Mouse (Mus musculus) cerebellum, postnatal 14 days (tissue): ENCODE measurements around the gene Olfr568.

Experiments
- DNase-seq, 2 experiments: peaks; one replicate each; pipeline ENCODE4 v3.0.0; 2021; ENCODE audit warnings: mixed read lengths in 2 of 2

Gene Olfr568

DNA sequence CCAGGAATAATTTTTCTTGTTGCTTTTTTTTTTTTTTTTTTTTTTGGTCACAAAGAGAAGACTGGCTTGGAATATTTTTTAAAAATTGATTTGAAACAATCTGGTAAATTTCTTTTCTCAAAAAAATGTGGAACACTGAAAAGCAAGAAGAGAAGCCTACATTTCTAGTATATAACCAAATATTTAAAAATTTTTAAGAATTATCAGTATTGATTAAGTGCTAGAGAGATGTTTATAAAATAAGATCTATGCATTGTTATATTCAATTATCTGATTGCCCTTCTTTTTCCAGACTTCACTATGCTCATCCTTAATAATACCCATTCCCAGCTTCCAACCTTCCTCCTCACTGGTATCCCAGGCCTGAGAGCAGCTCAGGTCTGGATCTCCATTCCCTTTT, at the start of gene Olfr568:
Olfr568 (plus strand) TSS at position 301 of the 400 bp plus-strand sequence.
- no peak for DNase-seq

- DNase-seq: no peak
Observed at GRCm38 (mm10) chr7:102855807-102856206, 21.1 kb upstream of the Olfr568 start.

DNA sequence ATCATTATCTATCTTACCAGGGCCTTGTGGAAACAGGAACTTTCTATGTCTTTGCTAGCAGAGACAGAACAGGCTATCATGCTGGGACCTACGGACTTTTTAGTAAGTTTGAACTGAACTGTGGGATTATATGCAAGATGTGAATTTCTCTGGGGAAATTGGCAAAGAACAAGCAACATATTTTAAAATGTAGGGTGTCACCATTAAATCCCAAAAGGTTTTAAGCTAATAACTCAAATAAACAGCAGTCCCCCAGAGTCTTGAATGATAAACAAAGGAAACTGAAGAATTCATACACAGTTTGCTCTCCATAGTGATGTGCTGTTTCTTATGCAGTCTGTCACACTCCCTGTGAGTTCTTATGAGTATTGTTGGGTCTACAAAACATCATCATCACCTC, 18.3 kb upstream of the Olfr568 start, which contains the start of gene Olfr566:
Olfr566 (minus strand) TSS at position 101 of the 400 bp plus-strand sequence.
- no peak for DNase-seq

- DNase-seq: no peak
Observed at GRCm38 (mm10) chr7:102890782-102891181, 13.9 kb downstream of the Olfr568 start, which contains the start of gene Olfr569. Olfr569 (minus strand) TSS chr7:102890882.

- no peak for DNase-seq
Observed at GRCm38 (mm10) chr7:102915261-102915660, 38.3 kb downstream of the Olfr568 start.

GRCm38 (mm10) chr7:102916405-102916804, 39.5 kb downstream of the Olfr568 start:
- DNase-seq: no peak

DNA sequence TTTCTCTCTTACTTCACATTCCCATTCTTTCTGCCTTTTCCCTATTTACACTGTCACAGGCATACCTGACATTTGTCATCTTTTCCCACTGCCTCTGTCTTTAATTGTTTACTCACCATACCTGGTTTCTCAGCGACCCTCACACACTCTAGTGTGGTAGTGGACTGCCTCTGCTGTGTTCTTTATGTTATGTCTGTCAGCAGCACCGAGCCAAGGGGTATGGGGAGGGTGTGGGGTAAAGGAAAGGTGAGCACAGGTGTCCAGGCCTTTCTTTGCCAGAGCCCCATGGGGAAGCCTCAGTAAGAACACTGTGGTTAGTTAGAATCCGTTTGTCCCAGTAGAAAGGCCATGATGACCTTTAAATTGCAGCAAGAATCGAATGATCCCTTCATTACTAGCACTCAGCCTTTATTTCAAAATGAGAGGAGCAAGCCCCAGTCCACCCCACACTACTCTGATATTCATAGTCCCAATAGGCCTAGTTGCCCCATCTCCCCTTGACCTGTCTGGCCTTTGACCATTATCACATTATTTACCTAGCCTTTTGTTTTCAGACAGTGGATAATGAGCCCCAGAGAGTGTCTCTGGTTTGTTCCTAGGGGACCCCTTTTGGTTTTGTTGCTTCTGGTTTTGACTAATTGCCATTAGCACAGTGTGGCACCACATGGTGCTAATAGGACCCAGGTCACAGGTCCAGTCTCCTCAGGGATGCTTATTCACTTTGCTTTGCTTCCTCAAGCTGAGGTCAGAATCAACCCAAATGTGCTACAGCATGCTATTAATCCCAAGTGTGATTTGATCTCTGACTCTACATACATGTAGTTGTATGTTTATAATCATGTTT, 40.3 kb downstream of the Olfr568 start, which contains the start of gene Olfr571:
Olfr571 (minus strand) TSS at position 505 of the 844 bp plus-strand sequence.
- no peak for DNase-seq

DNA sequence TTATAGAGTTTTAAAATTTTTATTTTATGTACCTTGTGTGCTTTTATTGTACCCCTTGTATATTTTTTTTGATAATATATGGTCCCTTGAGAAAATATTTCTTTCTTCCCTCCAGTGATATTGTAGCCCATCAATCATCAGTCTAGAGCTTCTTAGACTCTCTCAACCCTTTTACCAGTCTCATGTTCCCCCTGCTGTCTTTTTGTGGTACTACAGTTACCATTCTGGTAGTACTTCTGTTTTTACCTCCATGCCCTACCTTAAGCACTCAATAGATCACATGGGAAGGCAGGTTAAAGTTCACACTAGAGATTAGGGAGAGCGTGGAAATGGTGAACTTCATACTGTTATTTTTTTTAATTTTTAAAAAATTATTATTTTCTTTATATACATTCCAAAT, 42.7 kb downstream of the Olfr568 start:
- peak; percentile 67 to 69 for DNase-seq

DNA sequence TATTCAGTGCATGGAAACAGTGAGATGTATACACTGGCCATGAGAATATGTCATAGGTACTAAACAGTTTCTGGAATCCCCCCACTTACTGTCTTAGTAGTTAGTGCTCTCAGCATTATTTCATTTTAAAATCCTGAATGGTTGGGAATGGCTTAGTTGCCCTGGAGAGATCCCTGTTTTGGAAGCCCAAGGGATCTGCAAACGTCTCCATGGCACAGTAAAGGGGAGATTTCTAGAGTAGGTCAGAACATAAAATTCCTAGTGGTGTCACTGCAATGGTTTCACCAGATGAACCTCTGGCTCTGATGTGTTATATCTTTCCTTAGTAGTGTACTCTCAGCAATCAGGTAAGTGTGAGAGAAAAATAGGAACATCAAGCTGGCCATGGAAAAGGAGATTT, 47.2 kb downstream of the Olfr568 start, which contains the start of gene Olfr572:
Olfr572 (plus strand) TSS at position 301 of the 400 bp plus-strand sequence.
- DNase-seq: no peak

- no peak for DNase-seq
Observed at GRCm38 (mm10) chr7:102927105-102927504, 50.2 kb downstream of the Olfr568 start.
